Mouse (Mus musculus) kidney, postnatal 10 days (tissue): ENCODE results near the gene Klhl41.
"Not testable (repeated sequence)": the region's sequence is repeated elsewhere in the genome, so short reads cannot be mapped to it uniquely, and the experiment has no call there.

Source experiments
- DNase-seq: peaks from one replicate; pipeline ENCODE4 v3.0.0; 2021; ENCODE audit warnings: mixed read lengths

Klhl41 gene

DNA sequence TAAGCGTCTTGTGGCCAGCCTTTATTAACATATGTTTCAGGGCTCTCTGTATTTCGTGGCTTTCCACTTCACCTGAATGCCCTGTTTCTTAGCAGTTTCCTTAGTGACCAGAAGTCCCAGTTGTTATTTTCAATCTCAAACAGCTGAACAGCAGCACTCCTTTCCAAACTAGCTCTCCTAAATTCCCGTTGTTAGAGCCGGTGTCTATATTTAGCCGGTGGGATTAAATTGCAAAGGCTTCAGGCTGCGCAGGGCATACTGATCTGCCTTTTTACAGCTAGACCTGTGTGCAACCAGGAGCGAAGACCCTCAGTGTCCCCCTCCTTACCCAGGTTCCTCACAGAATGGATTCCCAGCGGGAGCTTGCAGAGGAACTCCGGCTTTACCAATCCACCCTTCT is at the start of gene Klhl41:
Gene Klhl41, plus strand, starts transcription at position 268 of the 400 bp plus-strand sequence.
- no peak for DNase-seq

GRCm38 (mm10) chr2:69629215-69629614 is 40.7 kb upstream of the Klhl41 start:
- DNase-seq: no peak

DNA sequence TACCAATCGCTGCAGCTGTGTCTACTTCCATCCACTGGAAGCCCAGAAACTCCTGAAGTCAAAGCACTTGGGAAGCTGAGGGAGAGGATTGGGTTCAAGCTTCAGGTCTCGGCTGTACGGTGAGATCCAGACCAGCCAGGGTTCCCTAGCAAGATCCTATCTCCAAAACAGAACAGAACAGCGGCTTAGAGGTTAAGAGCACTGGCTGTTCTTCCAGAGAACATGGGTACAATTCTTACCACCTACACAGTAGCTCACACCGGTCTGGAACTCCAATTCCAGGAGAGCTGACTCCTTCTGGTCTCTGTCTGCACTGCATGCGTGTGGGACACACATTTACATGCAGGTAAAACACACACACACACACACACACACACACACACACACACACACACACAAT is 40.0 kb upstream of the Klhl41 start:
- no peak for DNase-seq

DNA sequence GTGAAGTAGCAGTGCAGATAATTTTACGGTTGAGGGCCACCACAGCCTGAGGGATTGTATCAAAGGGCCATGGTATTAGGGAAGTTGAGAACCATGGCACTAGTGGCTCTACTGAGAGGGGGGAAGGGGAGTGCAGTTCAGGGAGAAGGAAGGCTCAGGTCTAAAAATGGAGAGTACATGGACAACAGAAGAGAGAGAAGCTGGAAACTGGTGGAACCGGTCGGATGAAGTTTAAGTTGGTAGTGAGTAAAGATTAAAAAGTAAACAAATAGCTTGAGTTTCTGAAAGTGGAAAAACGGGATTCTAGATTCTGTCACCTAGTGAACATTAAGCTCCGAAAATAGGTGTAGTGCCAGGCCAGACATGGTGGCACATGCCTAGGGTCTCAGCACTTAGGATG is 39.1 kb upstream of the Klhl41 start:
- DNase-seq: no peak

DNA sequence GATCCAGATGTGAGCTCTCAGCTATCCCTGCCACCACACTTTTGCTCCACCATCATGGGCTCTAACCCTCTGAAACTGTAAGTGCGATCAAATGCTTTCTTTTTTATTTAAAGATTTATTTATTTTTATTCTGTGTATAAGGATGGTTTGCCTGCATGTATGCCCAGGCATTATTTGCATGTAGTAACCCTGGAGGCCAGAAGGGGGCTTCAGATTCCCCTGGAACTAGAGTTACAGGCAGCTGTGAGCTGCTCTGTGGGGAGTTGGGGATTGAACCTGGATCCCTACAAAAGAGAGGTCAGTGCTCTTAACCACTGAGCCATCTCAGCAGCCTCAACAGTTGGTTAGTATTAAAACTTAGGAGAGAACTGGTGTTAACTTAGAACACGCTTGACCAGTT is 38.5 kb upstream of the Klhl41 start:
- DNase-seq: peak; percentile 34

DNA sequence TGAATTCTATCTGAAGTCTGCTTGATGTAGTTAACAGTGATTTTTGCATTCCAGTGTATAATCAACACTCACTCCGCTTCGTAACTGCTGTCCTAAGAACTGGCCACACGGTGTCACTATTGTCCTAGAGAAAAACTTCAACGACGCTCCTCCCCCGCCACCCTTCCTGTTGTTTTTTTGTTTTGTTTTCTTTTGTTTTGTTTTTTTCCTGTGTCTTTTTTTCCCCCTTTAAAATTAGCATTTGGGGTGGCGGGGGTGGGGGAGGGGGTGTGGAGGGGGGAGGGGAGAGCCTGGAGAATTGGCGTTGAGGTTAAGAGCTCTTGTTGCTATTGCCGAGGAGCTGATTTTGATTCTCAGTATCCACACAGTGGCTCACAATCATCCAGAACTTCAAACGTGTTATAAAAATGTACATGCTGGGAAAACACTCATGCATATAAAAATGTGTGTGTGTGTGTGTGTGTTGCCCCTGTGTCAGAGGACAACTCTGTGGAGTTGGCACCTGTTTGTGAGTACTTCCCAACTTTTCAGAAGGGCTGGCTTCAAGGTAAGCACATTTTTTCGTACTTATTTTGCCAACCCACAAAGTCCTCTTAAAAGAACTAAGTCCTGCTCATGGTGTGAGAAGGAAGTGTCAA is 34.7 kb upstream of the Klhl41 start:
- peak; percentile 72 for DNase-seq

- DNase-seq: peak; percentile 69
Observed at GRCm38 (mm10) chr2:69635807-69636206, 34.1 kb upstream of the Klhl41 start.

DNA sequence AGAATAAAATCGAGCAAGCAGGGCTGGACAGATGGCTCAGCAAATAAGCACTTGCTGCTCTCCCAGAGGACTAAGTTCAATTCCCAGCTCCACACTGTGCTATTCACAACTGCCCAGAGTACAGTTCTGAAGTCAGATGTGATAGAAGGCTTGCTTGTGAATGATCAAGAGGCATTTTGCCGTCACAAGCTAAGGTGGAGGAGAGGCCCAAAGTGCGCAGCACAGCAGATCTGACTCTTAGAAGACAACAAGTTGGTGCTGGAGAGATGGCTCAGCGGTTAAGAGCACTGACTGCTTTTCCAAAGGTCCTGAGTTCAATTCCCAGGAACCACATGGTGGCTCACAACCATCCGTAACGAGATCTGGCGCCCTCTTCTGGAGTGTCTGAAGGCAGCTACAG is 31.9 kb upstream of the Klhl41 start:
- not testable (repeated sequence) for DNase-seq

DNA sequence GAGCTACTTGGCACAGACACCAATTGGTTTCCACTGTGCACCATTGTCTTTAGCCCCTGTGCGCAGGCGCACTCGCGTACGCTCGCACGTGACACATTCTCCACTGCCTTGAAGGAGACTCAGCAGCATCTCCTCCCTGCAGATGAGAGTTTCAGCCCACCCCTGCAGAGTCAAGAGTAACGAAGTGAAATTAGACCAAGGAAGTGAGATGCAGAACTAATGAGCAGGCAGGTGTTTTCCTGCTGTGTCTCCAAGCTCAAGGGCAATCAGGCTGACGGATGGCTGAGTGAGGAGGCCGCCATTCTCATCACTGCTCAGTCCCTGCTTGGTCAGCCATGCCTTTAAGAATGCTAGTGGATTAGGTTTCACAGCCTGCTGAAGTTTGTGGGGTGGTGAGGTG is 29.8 kb upstream of the Klhl41 start:
- DNase-seq: peak; percentile 65

DNA sequence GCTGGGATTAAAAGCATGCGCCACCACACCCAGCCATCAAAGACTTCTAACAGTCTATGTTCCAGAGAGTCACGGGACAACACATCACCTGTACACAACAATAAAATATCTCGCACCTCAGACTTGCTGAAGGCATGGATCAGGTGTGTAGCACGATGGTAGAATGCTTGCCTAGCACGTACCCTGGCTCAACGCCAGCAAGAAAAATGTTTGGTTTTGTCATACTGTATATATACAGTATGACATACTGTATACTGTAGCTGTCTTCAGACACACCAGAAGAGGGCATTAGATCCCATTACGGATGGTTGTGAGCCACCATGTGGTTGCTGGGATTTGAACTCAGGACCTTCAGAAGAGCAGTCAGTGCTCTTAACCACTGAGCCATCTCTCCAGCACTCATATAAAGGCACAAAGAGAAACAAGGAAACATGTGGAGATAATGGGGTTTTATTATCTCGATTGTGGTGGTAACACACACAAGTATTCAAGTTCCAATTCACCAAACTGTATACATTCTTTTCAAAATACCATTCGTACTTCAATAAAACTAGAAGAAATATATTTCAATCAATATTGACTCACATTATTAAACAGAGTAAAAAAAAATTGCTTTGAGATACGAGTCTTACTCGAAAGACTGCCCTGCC is 24.8 kb upstream of the Klhl41 start:
- DNase-seq: no peak

DNA sequence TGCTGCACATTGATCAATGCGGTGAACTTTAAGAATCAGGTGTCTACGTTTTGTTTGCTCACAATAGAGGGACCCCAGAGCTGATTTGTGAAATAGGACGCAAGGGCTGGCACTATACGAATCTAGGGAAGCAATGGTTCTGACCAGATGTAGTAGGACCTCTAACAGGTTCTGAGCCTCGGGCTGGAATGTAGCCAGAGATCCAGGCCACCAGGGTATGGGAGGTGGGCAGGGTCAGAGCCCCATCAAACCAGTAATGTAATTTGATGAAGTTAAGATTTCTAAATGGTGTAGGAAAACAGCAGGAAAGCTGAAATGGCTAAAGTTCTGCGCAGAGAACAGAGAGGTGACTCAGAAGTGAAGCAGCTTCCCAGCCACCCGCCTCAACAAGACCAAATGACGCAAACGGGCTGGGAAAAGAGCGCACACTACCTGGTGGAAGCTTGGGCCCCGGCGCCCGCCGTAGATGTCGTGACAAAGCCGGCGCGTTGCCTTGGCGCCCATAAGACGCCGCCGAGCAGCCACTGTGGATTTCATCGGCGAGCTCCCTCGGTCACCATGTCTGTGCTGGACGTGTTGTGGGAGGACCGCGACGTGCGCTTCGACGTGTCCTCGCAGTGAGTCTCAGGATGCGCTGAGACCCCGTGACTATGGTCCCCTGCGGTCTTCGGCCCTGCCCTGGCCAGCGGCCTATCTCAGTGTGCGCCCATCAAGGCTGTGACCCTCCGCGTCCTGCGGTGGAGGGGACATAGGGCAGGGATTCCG is 23.0 kb upstream of the Klhl41 start, which contains the start of gene Bbs5:
Gene Bbs5, plus strand, starts transcription at position 446 of the 765 bp plus-strand sequence.
- DNase-seq: peak; percentile 96

DNA sequence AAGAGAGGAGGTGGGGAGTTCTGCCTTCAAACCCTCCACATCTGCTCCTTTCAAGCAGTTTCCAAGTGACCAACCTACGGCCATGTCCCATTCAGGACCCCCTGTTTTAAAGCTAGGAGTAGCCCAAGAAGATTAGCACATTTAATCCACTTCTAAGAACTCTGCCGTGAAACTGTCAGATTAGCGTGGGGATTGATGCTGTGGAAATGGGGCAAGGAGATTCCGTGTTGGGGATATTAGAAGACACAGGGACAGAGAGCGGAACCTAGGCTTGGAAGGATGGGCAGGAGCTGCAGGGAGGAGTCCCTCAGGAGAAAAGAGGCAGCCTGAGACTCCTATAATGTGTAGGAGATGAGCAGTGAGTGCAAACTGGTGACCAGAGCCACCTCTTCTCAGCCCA is 20.2 kb upstream of the Klhl41 start:
- DNase-seq: no peak

DNA sequence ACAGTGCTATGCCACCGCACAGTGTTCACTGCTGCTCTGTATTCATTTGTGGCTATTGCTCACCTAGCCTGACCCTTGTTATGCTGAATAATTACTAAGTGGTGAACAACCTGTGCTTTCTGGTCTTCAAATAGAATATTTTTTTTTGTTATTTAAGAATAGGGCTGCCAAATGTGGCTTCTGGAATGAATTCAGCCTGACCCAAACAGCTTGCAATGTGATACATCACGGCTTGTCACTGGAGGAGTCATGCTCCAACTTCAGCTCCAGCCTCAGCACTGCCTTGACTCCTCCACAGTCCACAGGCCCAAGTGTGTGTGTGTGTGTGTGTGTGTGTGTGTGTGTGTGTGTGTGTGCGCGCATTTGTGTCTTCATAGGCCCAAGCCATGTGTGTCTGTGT is 10.6 kb upstream of the Klhl41 start:
- no peak for DNase-seq

- DNase-seq: no peak
Observed at GRCm38 (mm10) chr2:69663827-69664476, 6.0 kb upstream of the Klhl41 start.

DNA sequence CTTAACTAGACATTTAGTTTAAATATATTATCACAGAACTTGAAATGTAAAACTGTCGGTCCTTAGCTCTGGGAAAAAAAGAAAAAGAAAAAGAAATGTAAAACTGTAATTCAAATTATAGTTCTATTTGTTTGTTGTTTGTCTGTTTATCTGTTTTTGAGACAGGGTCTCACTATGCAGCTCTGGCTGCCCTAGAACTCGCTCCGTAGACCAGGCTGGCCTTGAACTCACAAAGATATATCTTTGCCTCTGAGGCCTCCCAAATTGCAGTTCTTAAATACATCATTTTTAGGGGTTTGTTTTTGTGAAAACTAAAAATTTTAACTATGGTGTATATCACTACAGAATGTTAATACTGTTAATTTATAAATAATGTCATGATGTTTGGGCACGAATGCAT is 2.3 kb upstream of the Klhl41 start:
- DNase-seq: no peak

GRCm38 (mm10) chr2:69668414-69668813 is 1.5 kb upstream of the Klhl41 start:
- no peak for DNase-seq

DNA sequence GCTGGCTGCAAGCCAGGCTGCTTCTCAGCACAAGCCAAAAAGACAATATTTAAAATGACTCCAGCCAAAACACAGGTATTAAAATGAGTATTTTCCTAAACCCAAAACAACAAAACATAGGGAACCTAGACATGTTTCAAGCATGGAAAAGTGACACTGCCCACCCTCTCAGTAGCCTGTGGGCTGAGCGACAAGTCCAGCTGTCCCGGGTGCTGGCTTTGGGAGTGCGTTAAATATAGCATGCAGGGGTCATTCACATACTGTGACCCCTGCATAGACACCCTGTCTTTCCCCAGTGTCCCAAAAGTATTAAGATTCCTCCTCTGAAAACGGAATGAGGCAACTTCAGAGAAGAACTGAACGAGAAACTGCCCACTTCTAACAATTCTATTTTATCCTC is 3.8 kb downstream of the Klhl41 start:
- DNase-seq: no peak

GRCm38 (mm10) chr2:69675266-69675665 is 5.3 kb downstream of the Klhl41 start:
- no peak for DNase-seq

GRCm38 (mm10) chr2:69676713-69677112 is 6.8 kb downstream of the Klhl41 start:
- DNase-seq: peak; percentile 13

DNA sequence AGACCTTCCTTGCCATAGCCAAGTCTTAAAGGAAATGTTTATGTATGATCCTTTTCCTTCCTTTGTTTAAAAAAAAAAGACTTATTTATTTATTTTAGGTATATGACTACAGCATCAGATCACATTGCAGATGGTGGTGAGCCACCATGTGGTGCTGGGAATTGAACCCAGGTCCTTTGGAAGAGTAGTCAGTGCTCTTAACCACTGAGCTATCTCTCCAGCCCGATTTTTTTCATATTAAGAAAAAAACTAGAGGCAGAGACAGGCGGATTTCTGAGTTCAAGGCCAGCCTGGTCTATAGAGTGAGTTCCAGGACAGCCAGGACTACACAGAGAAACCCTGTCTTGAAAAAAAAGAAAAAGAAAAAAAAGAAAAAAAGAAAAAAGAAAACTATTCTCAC is 7.3 kb downstream of the Klhl41 start:
- DNase-seq: not testable (repeated sequence)

DNA sequence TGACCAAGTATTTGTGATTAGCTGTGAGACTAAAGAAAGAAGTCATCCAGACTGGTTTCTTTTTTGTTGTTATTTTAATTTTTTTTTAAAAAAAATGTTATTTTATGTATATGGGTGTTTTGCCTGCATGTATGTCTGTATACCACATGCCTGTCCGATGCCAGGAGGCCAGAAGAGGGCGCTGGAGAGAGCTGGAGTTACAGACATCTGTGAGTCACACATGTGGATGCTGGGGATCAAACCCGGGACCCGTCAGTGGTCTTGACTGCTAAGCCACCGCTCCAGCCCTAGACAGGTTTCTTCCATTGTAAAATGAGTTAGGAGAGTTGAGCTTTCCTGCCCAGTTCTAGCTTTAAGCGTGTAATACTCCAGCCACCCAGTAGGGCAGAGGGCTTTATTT is 10.1 kb downstream of the Klhl41 start:
- DNase-seq: peak; percentile 19

- no peak for DNase-seq
Observed at GRCm38 (mm10) chr2:69681931-69682330, 12.0 kb downstream of the Klhl41 start.

GRCm38 (mm10) chr2:69683036-69683805 is 13.3 kb downstream of the Klhl41 start:
- no peak for DNase-seq
